Comparison of ENCODE assay signal across 30 mouse cellular contexts in genomic region chr15:102499370-102499769, GRCm38 (mm10). TPM values are rescaled to one million over a fixed set of nuclear protein-coding genes. Genes with fewer than 3 reads are reported as not detected.
DNase-seq lines count a peak whose midpoint lies in the region; ATAC-seq lines count a peak whose summit lies in the region.
"Had no signal": no experiment of that assay in that cellular context is flagged by ENCODE, and none has a peak within 500 bp of the region (broad histone marks: within the 10 kb centered on the region; RNA-seq: fewer than 3 reads in every experiment).

No protein-coding gene starts in this region.

- H3K9ac ChIP-seq in midbrain, embryonic 11.5 days (ENCODE audit: low read length): no peak overlapping the region
- no peak overlapping the region for H3K9ac ChIP-seq in midbrain, embryonic 15.5 days
- H3K9ac ChIP-seq: forebrain, postnatal 0 days; hindbrain, embryonic 14.5 days; neural tube, embryonic 12.5 days; stomach, embryonic 15.5 days had no signal

- no peaks in the 10 kb centered on the region for H3K27me3 ChIP-seq in midbrain, embryonic 11.5 days (ENCODE audit: control insufficient read depth, insufficient read depth, low read length)
- no peaks in the 10 kb centered on the region for H3K27me3 ChIP-seq in midbrain, embryonic 15.5 days (replicated peaks)
- no peaks in the 10 kb centered on the region for H3K27me3 ChIP-seq in splenic B cell, adult 2 months (ENCODE audit: control insufficient read depth, insufficient read depth, low read length, poor library complexity, severe bottlenecking)
- H3K27me3 ChIP-seq: neural tube, embryonic 12.5 days; stomach, embryonic 15.5 days had no signal

- H3K4me2 ChIP-seq in midbrain, embryonic 11.5 days: no peak overlapping the region
- H3K4me2 ChIP-seq in midbrain, embryonic 15.5 days: no peak overlapping the region
- H3K4me2 ChIP-seq: hindbrain, embryonic 14.5 days; neural tube, embryonic 12.5 days; stomach, embryonic 15.5 days had no signal

- H3K36me3 ChIP-seq in midbrain, embryonic 11.5 days (ENCODE audit: control insufficient read depth, insufficient read depth, low read length): peaks cover 40% of the 10 kb centered on the region
- H3K36me3 ChIP-seq in midbrain, embryonic 15.5 days (replicated peaks): peaks cover 85% of the 10 kb centered on the region
- H3K36me3 ChIP-seq in splenic B cell, adult 2 months (ENCODE audit: control insufficient read depth, insufficient read depth, low read length, poor library complexity, severe bottlenecking): peaks cover 6% of the 10 kb centered on the region

- peak; percentile 26 for DNase-seq in cerebellum, adult 9-10 months
- no peak for DNase-seq in cerebellum, adult 11 months
- peak; percentile 77 for DNase-seq in midbrain, embryonic 11.5 days (ENCODE audit: low spot score, missing footprints)
- DNase-seq in splenic B cell, adult 2 months (ENCODE audit: low read depth, low spot score): peak; percentile 40
- no peak for DNase-seq in right cerebral cortex, adult 18-20 months
- DNase-seq in thymus, postnatal 25 days: no peak
- DNase-seq: adrenal gland, adult 8-10 months; cerebellum, adult 2 months; forebrain, postnatal 0 days; gastrocnemius, postnatal 36 days; heart, postnatal 4 days; kidney, postnatal 36 days; lung, postnatal 4 days; midbrain, embryonic 14.5 days; thymus, adult 2 months had no signal

- H3K27ac ChIP-seq in midbrain, embryonic 11.5 days (ENCODE audit: low read depth, low read length): no peak overlapping the region
- no peak overlapping the region for H3K27ac ChIP-seq in midbrain, embryonic 15.5 days
- H3K27ac ChIP-seq: embryonic facial prominence, embryonic 10.5 days; hindbrain, embryonic 14.5 days; neural tube, embryonic 12.5 days; stomach, embryonic 15.5 days had no signal

- no peak overlapping the region for H3K4me3 ChIP-seq in midbrain, embryonic 11.5 days (ENCODE audit: low read depth, low read length)
- no peak overlapping the region for H3K4me3 ChIP-seq in midbrain, embryonic 15.5 days
- H3K4me3 ChIP-seq: embryonic facial prominence, embryonic 10.5 days; neural tube, embryonic 12.5 days; stomach, embryonic 15.5 days had no signal

- WGBS in midbrain, embryonic 11.5 days: 82% methylated on average over 3 of the region's 3 CpGs
- 77% methylated on average over 3 of the region's 3 CpGs for WGBS in midbrain, embryonic 15.5 days

- no peaks in the 10 kb centered on the region for H3K4me1 ChIP-seq in midbrain, embryonic 11.5 days (ENCODE audit: control insufficient read depth, insufficient read depth, low read length)
- H3K4me1 ChIP-seq in midbrain, embryonic 15.5 days: no peaks in the 10 kb centered on the region
- H3K4me1 ChIP-seq: embryonic facial prominence, embryonic 10.5 days; neural tube, embryonic 12.5 days; stomach, embryonic 15.5 days had no signal

- no peak for ATAC-seq in midbrain, embryonic 11.5 days (ENCODE audit: low FRiP score)
- ATAC-seq in midbrain, embryonic 15.5 days (replicated peaks): no peak
- ATAC-seq in common myeloid progenitor, adult 5-6 weeks (replicated peaks; ENCODE audit: low read depth, poor library complexity, severe bottlenecking): 0 out of 2 replicates have a peak, but pooled peaks have one; percentile 25
- ATAC-seq: CD4-positive, CD25-positive, alpha-beta regulatory T cell, adult 4 months; forebrain, postnatal 0 days had no signal

- no peaks in the 10 kb centered on the region for H3K9me3 ChIP-seq in midbrain, embryonic 11.5 days (ENCODE audit: control insufficient read depth, low read length)
- no peaks in the 10 kb centered on the region for H3K9me3 ChIP-seq in midbrain, embryonic 15.5 days
- H3K9me3 ChIP-seq: embryonic facial prominence, embryonic 10.5 days; neural tube, embryonic 12.5 days; stomach, embryonic 15.5 days had no signal

RNA-seq across cellular contexts. Expression of gene Gm10337, which starts 4.2 kb away (rescaled TPM):
- polyA plus RNA-seq in midbrain, embryonic 11.5 days (2014; fragmentation: Nextera tagmentation; extraction: Ambion mirVana): 6.7 TPM in 1 of 2 replicates, not detected in the other
- polyA plus RNA-seq in midbrain, embryonic 15.5 days (2015; fragmentation: Nextera tagmentation; extraction: Ambion mirVana): 13.8 and 16.1 TPM in 2 replicates
- total RNA-seq in common myeloid progenitor, adult 5-6 weeks (2017): not detected in 2 replicates
- total RNA-seq: ES-E14; forebrain, postnatal 0 days; gastrocnemius, postnatal 36 days; layer of hippocampus, postnatal 10 days; liver, adult 2 months had no signal
- polyA plus RNA-seq: CD4-positive, CD25-positive, alpha-beta regulatory T cell, adult 4 months; cerebellum, adult 2 months; kidney, embryonic 14.5 days; limb, embryonic 11.5 days; liver, adult 2 months; liver, embryonic 16.5 days; lung, embryonic 16.5 days; midbrain, embryonic 14.5 days; neural tube, embryonic 12.5 days; spleen, adult 2 months; thymus, adult 2 months had no signal

RNA-seq across cellular contexts. Expression of gene Map3k12, which starts 17.5 kb away (rescaled TPM):
- polyA plus RNA-seq in midbrain, embryonic 11.5 days (2014; fragmentation: Nextera tagmentation; extraction: Ambion mirVana): 16.4 and 19.7 TPM in 2 replicates
- 62.2 and 63.6 TPM in 2 replicates for polyA plus RNA-seq in midbrain, embryonic 15.5 days (2015; fragmentation: Nextera tagmentation; extraction: Ambion mirVana)
- 0.92 and 1.3 TPM in 2 replicates for total RNA-seq in common myeloid progenitor, adult 5-6 weeks (2017)

RNA-seq across cellular contexts. Expression of gene Tarbp2, which starts 18.6 kb away (rescaled TPM):
- 91.2 and 96.6 TPM in 2 replicates for polyA plus RNA-seq in midbrain, embryonic 11.5 days (2014; fragmentation: Nextera tagmentation; extraction: Ambion mirVana)
- 104 and 108 TPM in 2 replicates for polyA plus RNA-seq in midbrain, embryonic 15.5 days (2015; fragmentation: Nextera tagmentation; extraction: Ambion mirVana)
- 13.4 and 31.7 TPM in 2 replicates for total RNA-seq in common myeloid progenitor, adult 5-6 weeks (2017)

RNA-seq across cellular contexts. Expression of gene Npff, which starts 25.4 kb away (rescaled TPM):
- polyA plus RNA-seq in midbrain, embryonic 11.5 days (2014; fragmentation: Nextera tagmentation; extraction: Ambion mirVana): 0.98 and 1.9 TPM in 2 replicates
- polyA plus RNA-seq in midbrain, embryonic 15.5 days (2015; fragmentation: Nextera tagmentation; extraction: Ambion mirVana): 1.8 and 2.4 TPM in 2 replicates
- total RNA-seq in common myeloid progenitor, adult 5-6 weeks (2017): 0.50 and 0.68 TPM in 2 replicates

RNA-seq across cellular contexts. Expression of gene Pcbp2, which starts 29.0 kb away (rescaled TPM):
- polyA plus RNA-seq in midbrain, embryonic 11.5 days (2014; fragmentation: Nextera tagmentation; extraction: Ambion mirVana): 234 and 255 TPM in 2 replicates
- 123 and 126 TPM in 2 replicates for polyA plus RNA-seq in midbrain, embryonic 15.5 days (2015; fragmentation: Nextera tagmentation; extraction: Ambion mirVana)
- 227 and 349 TPM in 2 replicates for total RNA-seq in common myeloid progenitor, adult 5-6 weeks (2017)

Comparison
In these comparisons a context has a peak if more than half of its experiments do, and no peak if none do; other contexts are left out.
1. DNase-seq: peak in cerebellum, adult 9-10 months (single experiment), midbrain, embryonic 11.5 days (single experiment) and splenic B cell, adult 2 months (single experiment); none in cerebellum, adult 11 months (single experiment), right cerebral cortex, adult 18-20 months (single experiment) and thymus, postnatal 25 days (single experiment).